Mouse (Mus musculus): ENCODE measurements around the gene Mta2.

Gene Mta2

GRCm38 (mm10) chr19:8991245-8991870, 49.7 kb downstream of the Mta2 start:
- no peak for DNase-seq (ENCODE audit: low spot score in 2 of 2)

GRCm38 (mm10) chr19:8991871-8992735, 50.4 kb downstream of the Mta2 start:
- DNase-seq (ENCODE audit: low spot score in 2 of 2), result no peak

- DNase-seq (ENCODE audit: low spot score in 2 of 2), result peak; percentile 81 to 87
Measured at GRCm38 (mm10) chr19:8992769-8993624, 51.3 kb downstream of the Mta2 start.

- no peak for DNase-seq (ENCODE audit: low spot score in 2 of 2)
Measured at GRCm38 (mm10) chr19:8993625-8993912, 51.9 kb downstream of the Mta2 start.

- no peak for DNase-seq (ENCODE audit: low spot score in 2 of 2)
Measured at GRCm38 (mm10) chr19:8994813-8995607, 53.3 kb downstream of the Mta2 start.

GRCm38 (mm10) chr19:8996601-8997000, 54.9 kb downstream of the Mta2 start:
- DNase-seq (ENCODE audit: low spot score in 2 of 2), result no peak

GRCm38 (mm10) chr19:8997546-8997945, 55.9 kb downstream of the Mta2 start:
- DNase-seq (ENCODE audit: low spot score in 2 of 2), result peak; percentile 84 to 91

GRCm38 (mm10) chr19:8998546-8998945, 56.9 kb downstream of the Mta2 start:
- no peak for DNase-seq (ENCODE audit: low spot score in 2 of 2)

- DNase-seq (ENCODE audit: low spot score in 2 of 2), result no peak
Measured at GRCm38 (mm10) chr19:8999223-8999622, 57.5 kb downstream of the Mta2 start.

All from urinary bladder, postnatal 4 days (tissue).